Mouse (Mus musculus) olfactory bulb, adult 2 months (tissue): ENCODE data around the gene Sf3b1.

Experiments
- CTCF ChIP-seq: fragments of 200-500 bp; IDR thresholded peaks from 2 replicates; pipeline ENCODE4 v1.5.1; 2012; ENCODE audit warnings: low read depth, mild to moderate bottlenecking, low read length, moderate library complexity; ENCODE audit not compliant: insufficient read depth
- POLR2A ChIP-seq: fragments of 200-500 bp; IDR thresholded peaks from 2 replicates; pipeline ENCODE4 v1.6.1; 2012; ENCODE audit warnings: mild to moderate bottlenecking, low read depth, low read length, moderate library complexity; ENCODE audit not compliant: insufficient read depth

GRCm38 (mm10) chr1:55055322-55056115 lies 28.2 kb upstream of the Sf3b1 start:
- no peak for TF ChIP-seq CTCF
- no peak for TF ChIP-seq POLR2A
